Mouse (Mus musculus): ENCODE measurements around the gene Rcn3.

- no peak for TF ChIP-seq CTCF (IDR thresholded peaks at IDR 0.05; ENCODE audit: low read depth)
- no peak for TF ChIP-seq EP300 (IDR thresholded peaks at IDR 0.05; ENCODE audit: low read depth)
Measured at GRCm38 (mm10) chr7:45129776-45130512, 37.9 kb upstream of the Rcn3 start.

Data from liver, postnatal 0 days (tissue).